Mouse (Mus musculus) embryonic facial prominence, embryonic 15.5 days (tissue): ENCODE results near the gene Slc6a12. TPM values are rescaled to one million over a fixed set of nuclear protein-coding genes. Genes with fewer than 3 reads are reported as not detected.
A peak's percentile ranks its signal among the peaks of the same experiment; 100 is the strongest.

Source experiments
- ATAC-seq: fragments of 200-750 bp; cut with Nextera tagmentation; 2 replicates; pipeline ENCODE4 v1.8.0; 2017; ENCODE audit warnings: low read depth, moderate TSS enrichment; ENCODE audit not compliant: insufficient number of reproducible peaks, low FRiP score, low TSS enrichment
- H3K27ac ChIP-seq: fragments of 300-500 bp; sonication (generic); replicated peaks from 2 replicates; pipeline ENCODE4 v1.5.1; 2015; ENCODE audit warnings: mild to moderate bottlenecking, inconsistent platforms
- H3K27me3 ChIP-seq: fragments of 300-500 bp; sonication (generic); 2 replicates; pipeline ENCODE4 v1.6.1; 2015; ENCODE audit warnings: inconsistent platforms
- H3K36me3 ChIP-seq: fragments of 300-500 bp; sonication (generic); 2 replicates; pipeline ENCODE4 v1.6.1; 2015; ENCODE audit warnings: mild to moderate bottlenecking, inconsistent platforms
- H3K4me1 ChIP-seq: fragments of 300-500 bp; sonication (generic); 2 replicates; pipeline ENCODE4 v1.6.1; 2015; ENCODE audit warnings: inconsistent platforms
- H3K4me2 ChIP-seq: fragments of 300-500 bp; sonication (generic); replicated peaks from 2 replicates; pipeline ENCODE4 v1.6.1; 2015; ENCODE audit warnings: mild to moderate bottlenecking, inconsistent platforms
- H3K4me3 ChIP-seq: fragments of 300-500 bp; sonication (generic); replicated peaks from 2 replicates; pipeline ENCODE4 v1.5.1; 2015; ENCODE audit warnings: mild to moderate bottlenecking, inconsistent platforms
- H3K9ac ChIP-seq: fragments of 300-500 bp; sonication (generic); 2 replicates; pipeline ENCODE4 v1.6.1; 2015; ENCODE audit warnings: inconsistent platforms
- H3K9me3 ChIP-seq: fragments of 300-500 bp; sonication (generic); replicated peaks from 2 replicates; pipeline ENCODE4 v1.6.1; 2016; ENCODE audit warnings: inconsistent platforms
- WGBS: fragments of 180-500 bp; shearing (Covaris S2); methylation state at CpG from one replicate; pipeline ENCODE4 v1.1.7; 2015; 5-methylcytosine and 5-hydroxymethylcytosine counted together
- polyA plus RNA-seq: library from polyadenylated mRNA; unstranded; fragments of >200 nt; fragmentation: Nextera tagmentation; extraction: Ambion mirVana; gene quantifications from 2 replicates; pipeline ENCODE4 v1.2.1, GENCODE M21; 2015

The Slc6a12 gene
- not detected in 2 replicates for polyA plus RNA-seq

DNA sequence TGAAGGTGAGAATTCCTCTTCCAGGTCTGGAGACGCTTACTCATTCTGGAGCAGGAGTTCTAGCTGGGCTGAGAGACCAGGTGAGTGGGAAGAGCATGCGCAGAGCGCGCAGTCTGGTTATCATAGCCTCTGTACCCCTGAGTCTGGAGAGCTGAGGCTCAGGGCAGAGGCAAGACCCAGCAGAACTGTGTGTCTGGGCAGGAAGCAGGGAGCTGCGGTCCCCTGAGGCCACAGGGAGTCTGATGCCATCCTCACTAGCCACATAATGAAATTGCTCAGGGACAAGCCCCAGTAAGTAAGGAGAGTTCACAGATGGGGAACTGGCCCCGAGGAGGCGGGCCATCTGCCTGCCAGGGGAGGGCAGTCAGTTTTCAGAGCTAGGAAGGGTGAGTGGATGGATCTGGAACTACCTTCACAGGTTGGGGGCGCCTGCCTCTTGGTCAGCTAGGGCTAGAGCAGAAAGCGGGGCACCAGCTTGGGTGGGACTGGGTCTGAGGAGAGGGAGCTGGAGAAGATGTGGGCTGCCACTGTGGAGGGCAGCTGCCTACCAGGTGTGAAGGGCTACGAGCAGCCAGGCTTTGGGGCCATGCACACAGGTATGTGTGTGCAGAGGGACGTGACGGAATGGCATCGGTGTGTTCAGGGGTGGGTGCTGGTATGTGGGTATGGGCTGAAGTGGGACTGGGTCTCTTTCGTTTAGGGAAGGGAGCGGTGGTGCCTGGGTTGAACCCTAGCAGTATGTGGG lies at the start of gene Slc6a12:
Slc6a12 (plus strand) TSS at position 51 of the 745 bp plus-strand sequence.
- Histone ChIP-seq H3K4me1 (no peaks in the 10 kb centered on the region), H3K9ac (no peak within 1 kb of the TSS), H3K36me3 (no peaks in the 10 kb centered on the region), H3K27ac (no peak within 1 kb of the TSS), H3K4me3 (no peak within 1 kb of the TSS), H3K9me3 (no peaks in the 10 kb centered on the region), H3K27me3 (0 out of 2 replicates have a peak, but pooled peaks cover 4% of the 10 kb centered on the region), H3K4me2 (no peak within 1 kb of the TSS)
- ATAC-seq = no peak
- 63% methylated on average over 15 of the region's 15 CpGs for WGBS

DNA sequence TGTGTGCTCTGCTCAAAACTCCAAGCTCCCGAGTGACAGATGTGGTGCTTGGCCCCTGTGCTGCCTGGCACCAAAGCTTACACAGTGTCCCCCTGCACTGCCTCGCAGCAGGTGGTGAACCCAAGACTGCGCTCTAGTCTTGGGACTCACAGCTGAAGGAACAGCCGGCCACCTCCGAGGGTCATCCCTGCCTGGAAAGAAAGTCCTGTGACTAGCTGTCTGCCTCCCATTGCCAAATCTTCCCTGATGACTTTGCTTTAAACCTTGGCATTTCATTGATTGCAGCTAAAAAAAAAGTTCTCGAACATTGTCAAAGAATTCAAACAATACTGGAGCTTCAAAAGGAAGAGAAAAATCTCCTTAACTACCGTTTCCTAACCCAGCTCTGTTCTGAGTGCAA lies 43.6 kb upstream of the Slc6a12 start:
- Histone ChIP-seq H3K9me3 (no peaks in the 10 kb centered on the region), H3K4me3 (no peak overlapping the region), H3K36me3 (no peaks in the 10 kb centered on the region), H3K9ac (no peak overlapping the region), H3K27me3 (no peaks in the 10 kb centered on the region), H3K4me2 (no peak overlapping the region), H3K4me1 (peaks cover 9% of the 10 kb centered on the region; the same call in 1 of the 2 replicates), H3K27ac (no peak overlapping the region)
- WGBS = 39% methylated on average over 7 of the region's 7 CpGs
- ATAC-seq = no peak

DNA sequence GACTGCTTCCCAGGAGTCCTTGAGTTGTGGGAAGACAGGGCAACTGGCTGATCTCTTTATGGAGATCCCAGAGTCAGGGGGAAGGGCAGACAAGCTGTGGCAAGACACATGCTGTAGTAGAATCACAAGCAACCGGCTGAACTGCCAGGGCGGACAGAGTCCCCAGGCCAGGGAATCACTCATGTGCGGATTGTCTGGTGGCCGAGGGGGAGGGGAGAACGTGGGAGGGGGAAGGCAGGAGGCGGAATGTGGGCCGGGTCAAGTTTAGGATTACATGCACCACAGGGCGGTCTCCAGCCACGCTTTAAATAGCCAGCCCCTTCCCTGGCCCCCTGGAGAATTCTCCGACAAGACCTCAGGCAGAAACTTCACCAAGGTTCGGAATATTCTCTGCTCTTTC lies 42.9 kb upstream of the Slc6a12 start, which contains the start of gene Slc6a13:
Slc6a13 (plus strand) TSS at position 274 of the 400 bp plus-strand sequence.
- Histone ChIP-seq H3K27me3 (no peaks in the 10 kb centered on the region), H3K9ac (no peak within 1 kb of the TSS), H3K4me3 (no peak within 1 kb of the TSS), H3K36me3 (no peaks in the 10 kb centered on the region), H3K9me3 (no peaks in the 10 kb centered on the region), H3K4me1 (peaks cover 9% of the 10 kb centered on the region; the same call in 1 of the 2 replicates), H3K27ac (no peak within 1 kb of the TSS), H3K4me2 (peak within 1 kb of the TSS; percentile 12)
- peak; percentile 54; the same call in 1 of the 2 replicates for ATAC-seq
- WGBS = 3% methylated on average over 11 of the region's 11 CpGs

DNA sequence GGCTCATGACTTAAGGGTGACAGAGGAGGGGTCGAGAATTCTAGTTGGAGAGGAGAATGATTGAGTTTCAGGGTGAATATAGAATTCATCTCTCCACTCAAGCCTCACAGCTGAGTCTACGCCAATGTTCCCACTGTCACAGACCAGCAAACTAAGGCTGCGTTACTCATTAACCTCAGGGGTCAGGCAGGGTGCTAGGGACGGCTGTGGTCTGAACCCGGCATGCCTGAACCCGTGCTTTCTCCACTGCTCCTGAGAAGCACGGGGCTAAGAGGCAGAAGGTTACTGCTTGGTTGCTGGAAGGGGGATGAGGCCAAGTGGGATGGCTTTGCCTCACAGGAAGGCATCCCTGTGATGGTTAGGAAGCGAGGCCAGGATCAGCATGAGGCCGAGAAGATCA lies 42.4 kb upstream of the Slc6a12 start:
- Histone ChIP-seq H3K9ac (no peak overlapping the region), H3K4me3 (no peak overlapping the region), H3K27me3 (no peaks in the 10 kb centered on the region), H3K4me2 (peak overlapping the region; percentile 12; the same call in 1 of the 2 replicates), H3K4me1 (peaks cover 9% of the 10 kb centered on the region; the same call in 1 of the 2 replicates), H3K9me3 (no peaks in the 10 kb centered on the region), H3K36me3 (no peaks in the 10 kb centered on the region), H3K27ac (no peak overlapping the region)
- ATAC-seq = no peak
- 45% methylated on average over 9 of the region's 9 CpGs for WGBS

DNA sequence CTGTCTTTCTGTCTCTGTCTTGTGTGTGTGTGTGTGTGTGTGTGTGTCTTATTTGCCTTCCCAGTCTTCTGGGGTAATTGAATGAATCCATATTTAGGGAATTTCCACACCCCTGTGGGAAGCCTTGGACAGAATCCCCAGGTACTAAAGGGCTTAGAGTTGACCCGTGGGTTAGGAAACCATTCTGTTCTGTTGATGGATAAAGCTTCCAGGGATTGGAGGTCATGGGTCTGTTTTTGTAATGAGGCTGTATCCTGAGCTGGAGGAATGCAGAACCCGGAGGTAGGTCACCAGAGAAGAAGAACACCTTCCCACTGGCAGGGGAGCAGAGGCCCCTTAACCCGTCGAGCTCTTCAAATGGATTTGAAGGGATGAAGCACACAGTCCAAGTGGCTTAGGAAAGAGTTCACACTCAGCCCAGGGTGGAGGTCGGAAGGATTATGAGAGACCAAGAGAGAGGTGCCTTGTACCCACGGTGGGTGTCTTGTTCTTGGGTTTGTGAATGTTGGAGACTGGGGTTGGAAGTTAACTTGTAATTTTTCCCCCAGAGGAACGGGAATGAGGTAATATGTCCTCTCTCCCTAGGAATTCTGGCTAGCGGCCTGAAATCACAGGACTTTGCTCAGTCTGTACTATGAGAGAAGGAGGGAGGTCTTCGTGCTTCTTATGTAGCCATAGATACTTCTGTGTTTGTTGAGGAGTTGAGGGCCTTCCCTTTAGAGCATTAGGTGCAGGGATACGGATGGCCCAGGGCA lies 39.2 kb upstream of the Slc6a12 start:
- H3K9ac ChIP-seq = no peak overlapping the region
- no peak for ATAC-seq
- peaks cover 9% of the 10 kb centered on the region; the same call in 1 of the 2 replicates for H3K4me1 ChIP-seq
- H3K27ac ChIP-seq = no peak overlapping the region
- no peaks in the 10 kb centered on the region for H3K9me3 ChIP-seq
- no peaks in the 10 kb centered on the region for H3K36me3 ChIP-seq
- H3K4me3 ChIP-seq = no peak overlapping the region
- no peaks in the 10 kb centered on the region for H3K27me3 ChIP-seq
- H3K4me2 ChIP-seq = no peak overlapping the region
- WGBS = 68% methylated on average over 10 of the region's 10 CpGs

DNA sequence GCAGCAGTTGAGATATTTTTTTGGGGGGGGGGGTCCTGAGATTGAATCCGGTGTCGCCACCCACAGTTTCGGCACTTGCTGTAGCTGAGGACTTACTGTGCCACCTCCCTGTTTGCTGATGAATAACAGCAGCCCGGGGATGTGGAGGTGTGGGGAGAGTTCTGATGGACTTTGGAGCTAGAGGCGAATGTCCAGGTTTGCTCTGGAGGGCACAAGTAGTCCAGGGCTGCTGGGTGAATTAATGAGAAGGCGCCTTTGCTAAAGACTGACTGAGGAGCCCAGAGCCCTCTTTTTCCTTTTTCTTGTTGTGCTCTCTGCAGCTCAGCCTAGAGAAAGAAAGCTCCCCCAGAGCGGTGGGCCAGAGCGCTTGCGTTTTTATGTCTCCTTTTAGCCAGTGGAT lies 38.2 kb upstream of the Slc6a12 start:
- ATAC-seq = no peak
- Histone ChIP-seq H3K9me3 (no peaks in the 10 kb centered on the region), H3K4me2 (no peak overlapping the region), H3K9ac (no peak overlapping the region), H3K4me1 (peaks cover 9% of the 10 kb centered on the region; the same call in 1 of the 2 replicates), H3K27ac (no peak overlapping the region), H3K27me3 (no peaks in the 10 kb centered on the region), H3K36me3 (no peaks in the 10 kb centered on the region), H3K4me3 (no peak overlapping the region)
- 74% methylated on average over 9 of the region's 9 CpGs for WGBS

DNA sequence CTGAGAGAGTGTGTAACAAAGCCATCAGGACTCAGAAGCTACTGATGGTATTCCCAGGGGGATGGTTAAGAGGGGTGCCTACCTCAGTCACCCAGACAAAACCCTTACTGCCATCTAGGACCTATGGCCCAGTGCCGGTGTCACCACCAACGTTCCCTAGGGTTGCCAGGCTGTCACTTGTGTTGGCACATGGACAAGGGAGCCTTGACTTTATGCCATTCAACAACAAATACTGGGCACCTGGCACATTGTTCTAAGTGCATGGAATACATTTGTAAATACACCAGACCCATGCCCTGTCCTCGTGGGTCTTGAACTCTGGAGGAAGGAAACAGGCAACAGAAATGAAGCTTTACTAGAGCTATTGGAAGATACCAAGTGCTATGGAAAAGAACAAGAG lies 37.3 kb upstream of the Slc6a12 start:
- Histone ChIP-seq H3K9ac (no peak overlapping the region), H3K36me3 (no peaks in the 10 kb centered on the region), H3K9me3 (no peaks in the 10 kb centered on the region), H3K4me2 (no peak overlapping the region), H3K4me1 (0 out of 2 replicates have a peak, but pooled peaks cover under 1% of the 10 kb centered on the region), H3K27ac (no peak overlapping the region), H3K4me3 (no peak overlapping the region), H3K27me3 (no peaks in the 10 kb centered on the region)
- ATAC-seq = no peak
- 82% methylated on average over 3 of the region's 3 CpGs for WGBS

DNA sequence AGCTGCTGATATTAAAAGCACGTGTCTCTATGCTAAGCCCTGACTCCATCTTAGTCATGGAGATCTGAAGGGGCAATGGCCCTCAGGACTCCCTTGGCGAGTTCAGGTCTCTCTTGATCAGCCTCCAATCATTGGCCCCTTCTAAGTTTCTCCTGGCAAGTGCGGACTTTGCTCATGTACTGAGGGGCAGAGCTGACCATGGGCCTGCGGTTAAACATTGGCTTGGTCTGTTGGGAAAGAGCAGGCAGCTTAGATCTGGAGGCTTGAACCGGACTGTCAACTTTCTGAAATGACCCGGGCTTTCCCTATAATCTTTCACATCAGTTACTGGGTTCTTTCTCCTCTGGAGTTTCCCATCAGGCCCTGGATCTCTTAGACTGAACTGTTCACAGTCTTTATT lies 31.9 kb upstream of the Slc6a12 start:
- H3K4me3 ChIP-seq = no peak overlapping the region
- no peaks in the 10 kb centered on the region for H3K27me3 ChIP-seq
- H3K9me3 ChIP-seq = no peaks in the 10 kb centered on the region
- H3K36me3 ChIP-seq = no peaks in the 10 kb centered on the region
- H3K4me2 ChIP-seq = no peak overlapping the region
- 83% methylated on average over 6 of the region's 6 CpGs for WGBS
- no peaks in the 10 kb centered on the region for H3K4me1 ChIP-seq
- H3K27ac ChIP-seq = no peak overlapping the region
- H3K9ac ChIP-seq = no peak overlapping the region
- no peak for ATAC-seq

DNA sequence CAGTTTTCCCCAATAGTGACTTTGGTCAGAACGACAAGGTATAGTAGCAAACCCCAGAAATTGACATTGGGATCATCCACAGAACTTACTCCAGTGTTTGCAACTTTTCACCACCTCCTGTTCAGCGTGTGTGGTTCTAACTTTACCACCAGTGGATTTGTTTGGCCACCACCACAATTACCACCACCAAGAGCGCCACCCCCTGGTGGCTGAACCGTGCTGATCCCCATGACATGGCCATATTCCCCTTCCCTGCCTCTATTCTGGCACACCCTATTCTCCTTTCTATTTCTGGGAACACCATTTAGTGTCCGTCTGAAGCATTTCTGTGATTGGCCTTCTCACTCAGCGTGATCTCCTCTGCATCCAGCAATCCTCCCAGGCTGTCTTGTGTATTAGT lies 23.8 kb upstream of the Slc6a12 start:
- WGBS = 61% methylated on average over 6 of the region's 6 CpGs
- H3K4me2 ChIP-seq = no peak overlapping the region

DNA sequence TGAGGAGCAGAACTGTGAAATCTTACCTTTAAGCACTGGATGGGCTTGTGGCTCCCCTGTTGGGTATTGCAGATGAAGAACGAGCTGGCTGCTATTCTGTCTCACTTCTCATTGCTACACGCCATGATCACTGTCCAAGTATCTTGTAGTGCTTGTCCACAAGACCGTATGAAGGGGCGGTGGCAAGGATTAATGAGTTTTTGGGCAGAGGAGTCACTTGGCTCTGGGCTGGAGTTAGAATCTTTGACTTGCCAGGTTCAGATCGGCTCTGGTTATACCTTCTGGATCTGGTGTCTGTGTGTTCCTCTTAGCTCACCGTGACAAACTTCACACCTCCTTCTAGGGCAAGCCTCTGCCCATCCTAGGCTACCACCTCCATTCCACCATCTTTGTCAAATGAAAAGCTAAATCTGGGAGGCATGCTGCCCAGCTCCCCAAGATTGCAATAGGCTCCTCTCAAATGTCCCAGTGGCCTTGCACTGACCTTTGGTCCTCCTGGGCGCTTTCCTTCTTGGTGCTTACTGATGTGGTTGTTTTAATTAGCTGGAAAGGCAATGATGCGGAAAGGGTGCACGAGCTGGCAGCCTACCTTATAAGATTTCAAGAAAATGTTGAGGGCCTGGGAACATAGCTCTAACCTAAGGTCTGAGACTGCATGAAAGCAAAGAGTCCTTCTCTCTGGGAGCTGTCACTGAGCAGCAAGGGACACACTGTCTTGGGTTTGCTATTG lies 20.3 kb upstream of the Slc6a12 start:
- H3K4me2 ChIP-seq = no peak overlapping the region
- ATAC-seq = no peak
- H3K9ac ChIP-seq = no peak overlapping the region
- no peaks in the 10 kb centered on the region for H3K36me3 ChIP-seq
- no peaks in the 10 kb centered on the region for H3K27me3 ChIP-seq
- no peak overlapping the region for H3K4me3 ChIP-seq
- WGBS = 81% methylated on average over 9 of the region's 9 CpGs
- no peaks in the 10 kb centered on the region for H3K9me3 ChIP-seq
- no peak overlapping the region for H3K27ac ChIP-seq
- peaks cover 5% of the 10 kb centered on the region; the same call in 1 of the 2 replicates for H3K4me1 ChIP-seq

More for the DNA sequence above, 23.8 kb upstream of the Slc6a12 start:
- no peak for ATAC-seq
- Histone ChIP-seq H3K4me1 (no peaks in the 10 kb centered on the region), H3K9ac (no peak overlapping the region), H3K9me3 (no peaks in the 10 kb centered on the region), H3K27ac (no peak overlapping the region), H3K27me3 (no peaks in the 10 kb centered on the region), H3K4me3 (no peak overlapping the region), H3K36me3 (no peaks in the 10 kb centered on the region)

DNA sequence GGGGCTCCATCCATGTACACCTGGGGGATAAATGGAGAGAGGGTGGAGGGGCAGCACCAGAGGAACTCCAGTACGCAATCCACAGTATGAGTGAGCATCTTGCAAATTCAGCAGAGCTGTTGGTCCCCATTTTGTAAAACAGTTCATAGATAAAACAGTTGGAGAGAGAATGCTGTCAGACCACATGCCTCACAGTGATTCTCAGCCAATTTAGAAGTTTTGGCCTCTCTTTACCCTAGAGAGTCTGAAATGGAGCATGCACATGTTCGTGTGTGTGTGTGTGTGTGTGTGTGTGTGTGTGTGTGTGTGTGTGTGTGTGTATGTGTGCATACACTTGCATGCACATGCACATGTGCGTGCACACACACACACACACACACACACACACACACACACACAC lies 17.6 kb upstream of the Slc6a12 start:
- Histone ChIP-seq H3K27ac (no peak overlapping the region), H3K9me3 (no peaks in the 10 kb centered on the region), H3K36me3 (no peaks in the 10 kb centered on the region), H3K4me3 (no peak overlapping the region), H3K27me3 (no peaks in the 10 kb centered on the region), H3K4me1 (peaks cover 5% of the 10 kb centered on the region; the same call in 1 of the 2 replicates), H3K4me2 (no peak overlapping the region), H3K9ac (no peak overlapping the region)
- 63% methylated on average over 3 of the region's 3 CpGs for WGBS
- no peak for ATAC-seq
